Mouse (Mus musculus): ENCODE data around the gene Lrrc4. TPM values are rescaled to one million over a fixed set of nuclear protein-coding genes. Genes with fewer than 3 reads are reported as not detected.
A peak's percentile ranks its signal among the peaks of the same experiment; 100 is the strongest.

Gene Lrrc4
- total RNA-seq, 2 experiments from 2014 or later: not detected

DNA sequence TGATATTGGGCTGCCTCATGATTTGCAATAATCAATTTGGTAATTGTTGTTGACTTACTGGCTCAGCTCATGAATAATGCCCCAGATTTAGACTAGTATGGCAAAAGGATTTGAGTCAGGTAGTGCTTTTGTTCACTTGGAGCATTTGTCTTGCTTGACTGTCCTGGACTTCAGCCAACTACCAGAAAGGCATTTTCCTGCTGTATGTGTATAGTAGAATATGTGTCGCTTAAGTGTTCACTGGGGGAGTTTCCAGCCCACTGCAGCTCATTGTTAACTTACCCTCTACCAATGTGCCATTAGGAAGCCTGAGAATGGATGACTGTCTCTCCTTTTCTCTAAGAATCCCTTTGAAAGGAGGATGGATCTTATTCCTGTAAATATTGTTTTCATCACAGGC is 88.0 kb downstream of the Lrrc4 start:
- ATAC-seq (replicated peaks; ENCODE audit: poor library complexity, severe bottlenecking): no peak

DNA sequence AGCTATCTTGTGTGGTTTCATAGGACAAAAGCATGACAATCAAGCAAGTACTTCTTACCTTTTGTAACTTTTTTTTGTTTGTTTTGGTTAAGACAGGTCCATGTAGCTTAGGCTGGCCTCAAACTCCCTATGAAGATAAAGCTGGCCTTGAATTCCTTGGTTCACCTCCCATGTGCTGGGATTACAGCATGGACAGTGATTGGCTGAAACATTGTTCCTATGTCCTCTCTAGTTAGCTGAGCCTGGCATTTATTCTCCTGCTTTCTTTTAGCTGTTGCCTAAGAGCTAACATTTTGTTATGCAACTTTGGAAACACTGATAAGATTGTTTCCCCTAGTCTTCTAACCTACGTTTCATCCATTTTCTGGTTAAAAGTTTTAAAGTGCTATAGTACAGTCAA is 93.9 kb downstream of the Lrrc4 start:
- ATAC-seq (replicated peaks; ENCODE audit: poor library complexity, severe bottlenecking): no peak

DNA sequence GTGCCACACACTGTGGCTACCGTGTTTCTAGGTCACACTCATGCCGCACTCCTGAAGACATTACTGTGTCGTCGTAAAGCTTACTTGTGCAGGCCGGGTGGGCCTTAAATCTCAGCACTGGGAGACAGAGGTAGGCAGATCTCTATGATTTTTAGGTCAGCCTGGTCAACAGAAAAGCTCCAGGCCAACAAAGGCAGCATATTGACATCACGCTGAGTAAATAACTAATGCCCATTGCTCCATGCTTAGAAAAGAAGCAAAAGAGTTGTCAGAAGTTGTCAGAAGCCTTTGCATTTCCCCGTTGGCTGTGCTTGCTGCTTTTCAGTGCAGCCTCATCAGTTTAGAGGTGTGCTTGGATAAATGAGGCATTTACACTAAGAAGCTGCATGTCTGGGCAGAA is 94.9 kb downstream of the Lrrc4 start:
- no peak for ATAC-seq (replicated peaks; ENCODE audit: poor library complexity, severe bottlenecking)

DNA sequence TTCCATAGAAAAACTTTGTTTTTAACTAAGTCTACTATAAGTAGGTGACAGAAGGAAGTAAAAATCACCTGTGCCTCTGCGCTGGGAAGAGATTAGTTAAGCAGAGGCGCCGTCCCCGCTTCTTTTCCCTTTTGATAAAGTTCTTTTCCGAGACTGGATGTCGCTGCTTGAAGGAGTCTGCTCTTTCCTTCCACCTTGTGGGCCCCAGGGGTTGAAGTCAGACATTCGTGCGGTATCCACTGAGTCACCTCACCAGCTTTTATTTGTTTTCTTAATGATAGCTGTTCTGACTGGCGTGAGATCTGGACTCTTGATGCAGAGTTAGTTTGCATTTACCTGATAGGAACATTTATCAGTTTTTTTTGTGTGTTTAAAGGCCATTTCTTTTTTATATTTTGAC is 96.4 kb downstream of the Lrrc4 start:
- ATAC-seq (replicated peaks; ENCODE audit: poor library complexity, severe bottlenecking): no peak

DNA sequence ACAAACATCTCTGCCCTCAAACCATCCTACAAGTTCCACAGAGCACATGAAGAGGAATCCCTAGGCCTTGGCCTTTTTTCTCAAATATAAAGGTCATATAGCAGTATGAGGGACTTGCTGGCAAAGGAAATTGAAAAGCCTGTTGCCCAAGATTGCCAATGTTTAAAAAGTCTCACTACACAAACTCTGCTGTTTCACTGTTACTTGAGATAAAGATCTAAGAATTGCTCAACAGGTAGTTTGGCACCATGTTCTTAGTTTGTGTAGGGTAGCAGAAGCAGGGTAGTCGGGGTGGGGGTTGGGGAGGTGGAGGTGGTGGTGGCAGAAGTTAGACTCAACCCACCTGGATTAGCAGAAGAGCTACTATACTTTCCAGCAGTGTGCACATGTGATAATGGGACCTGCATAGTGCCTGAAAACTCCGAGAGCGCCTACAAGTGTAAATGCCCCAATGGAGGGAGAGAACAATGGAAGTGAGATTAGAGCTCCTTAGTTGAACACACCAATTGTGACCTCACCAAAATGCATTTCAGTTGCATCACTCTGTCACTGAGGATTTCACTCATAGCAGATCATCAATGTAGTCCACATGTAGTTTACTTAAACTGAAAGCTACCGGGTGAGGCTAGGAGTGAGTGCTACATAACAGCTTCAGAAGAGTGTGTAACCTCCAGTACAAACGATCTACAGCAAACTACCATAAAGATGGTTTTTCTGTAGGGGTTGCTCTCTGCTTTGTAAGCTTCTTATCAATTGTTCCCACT is 97.5 kb downstream of the Lrrc4 start:
- ATAC-seq (replicated peaks; ENCODE audit: poor library complexity, severe bottlenecking): no peak

DNA sequence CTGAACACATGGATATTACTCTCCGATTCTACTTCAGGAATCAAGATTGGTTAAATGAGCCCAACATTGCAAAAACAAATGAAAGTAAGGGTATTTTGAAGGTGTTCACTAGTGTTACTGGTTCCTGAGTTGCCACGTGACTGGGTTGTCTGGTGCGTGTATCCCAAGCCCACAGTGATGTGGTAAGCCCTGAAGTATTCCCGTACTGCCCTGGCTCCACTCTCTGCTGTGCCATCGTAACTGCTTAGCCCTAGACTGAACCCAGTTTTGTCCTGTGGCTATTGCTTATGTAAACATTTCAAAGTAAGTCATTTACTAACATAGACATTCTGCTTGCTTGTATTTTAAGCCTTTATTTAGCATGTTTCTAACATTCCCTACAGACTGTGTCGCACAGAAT is 100.3 kb downstream of the Lrrc4 start:
- ATAC-seq (replicated peaks; ENCODE audit: poor library complexity, severe bottlenecking): no peak

DNA sequence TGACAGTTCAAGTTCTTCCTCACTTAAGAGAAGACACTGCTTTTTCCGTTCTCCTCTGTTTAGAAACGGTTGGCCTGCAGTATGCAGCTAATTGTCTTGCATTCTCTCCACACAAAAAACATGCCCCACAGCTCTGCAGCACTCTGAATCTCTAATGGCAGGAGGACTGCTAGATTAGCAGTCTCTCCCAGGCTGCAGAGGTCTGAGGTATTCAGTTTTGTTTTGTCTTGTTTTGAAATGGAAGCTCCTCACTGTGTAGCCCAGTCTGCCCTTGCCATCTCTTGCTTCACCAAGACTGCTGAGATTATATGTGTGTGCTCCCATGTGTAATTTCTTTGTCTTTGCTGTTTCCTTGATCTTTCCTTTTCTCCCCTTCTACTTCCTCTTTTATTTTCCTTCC is 101.9 kb downstream of the Lrrc4 start:
- peak; percentile 44 for ATAC-seq (replicated peaks; ENCODE audit: poor library complexity, severe bottlenecking)

DNA sequence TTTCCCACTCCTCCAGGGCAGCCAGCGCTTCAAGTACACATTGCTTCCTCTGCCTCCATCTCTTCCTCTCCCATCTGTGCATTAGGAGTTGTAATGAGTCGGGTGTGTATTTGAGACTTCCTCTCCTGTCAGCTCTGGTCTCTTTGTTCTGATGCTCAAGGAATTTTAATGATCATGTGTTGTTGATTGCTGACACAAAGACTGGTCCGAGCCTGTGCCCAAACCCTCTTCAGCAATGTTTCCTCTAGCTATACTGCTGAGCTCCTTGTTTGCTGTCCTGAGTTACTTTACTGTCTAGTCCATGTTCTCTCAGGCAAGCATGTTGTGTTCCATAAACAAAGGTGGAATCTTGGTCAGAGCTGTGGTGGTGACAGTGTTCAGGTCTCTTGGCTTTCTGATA is 102.3 kb downstream of the Lrrc4 start:
- ATAC-seq (replicated peaks; ENCODE audit: poor library complexity, severe bottlenecking): no peak

DNA sequence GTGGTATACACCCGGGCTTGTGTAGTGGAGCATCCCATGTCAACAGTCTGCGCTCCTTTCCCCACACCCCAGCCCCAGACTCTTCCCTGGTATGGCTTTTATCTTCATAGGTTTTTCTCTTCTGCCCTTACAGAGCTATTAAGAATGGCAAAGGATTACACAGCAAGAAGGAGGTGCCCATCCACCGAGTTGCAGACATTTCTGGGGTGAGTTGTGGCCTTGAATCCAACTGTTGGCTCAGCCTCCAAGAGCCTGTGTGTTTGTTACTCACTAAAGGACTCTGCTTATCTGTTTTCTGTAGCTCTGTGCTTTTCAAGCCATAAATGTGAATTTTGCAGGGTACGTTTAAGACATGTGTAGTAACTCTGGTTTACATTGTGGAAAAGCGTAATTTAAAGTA is 106.8 kb downstream of the Lrrc4 start:
- ATAC-seq (replicated peaks; ENCODE audit: poor library complexity, severe bottlenecking): no peak

DNA sequence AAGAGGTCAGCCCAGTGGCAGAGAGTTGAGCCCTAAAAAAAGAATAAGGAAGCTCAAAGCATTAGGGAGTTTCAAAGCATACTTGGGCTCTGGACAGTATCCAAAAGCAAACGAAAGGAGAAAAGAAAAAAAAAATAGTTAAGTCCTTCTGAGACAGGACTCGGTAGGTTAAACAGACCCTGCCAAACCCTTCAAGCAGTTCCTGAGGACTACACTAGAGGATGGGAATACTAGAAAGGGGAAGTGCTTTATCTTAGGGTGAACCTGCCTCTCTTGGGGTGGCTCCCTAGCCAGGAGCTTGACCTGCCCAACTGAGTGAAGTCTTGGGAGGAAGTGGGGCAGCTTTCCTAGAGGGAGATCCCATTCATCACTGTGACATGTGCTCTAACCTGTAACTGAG is 108.5 kb downstream of the Lrrc4 start:
- ATAC-seq (replicated peaks; ENCODE audit: poor library complexity, severe bottlenecking): peak; percentile 87

DNA sequence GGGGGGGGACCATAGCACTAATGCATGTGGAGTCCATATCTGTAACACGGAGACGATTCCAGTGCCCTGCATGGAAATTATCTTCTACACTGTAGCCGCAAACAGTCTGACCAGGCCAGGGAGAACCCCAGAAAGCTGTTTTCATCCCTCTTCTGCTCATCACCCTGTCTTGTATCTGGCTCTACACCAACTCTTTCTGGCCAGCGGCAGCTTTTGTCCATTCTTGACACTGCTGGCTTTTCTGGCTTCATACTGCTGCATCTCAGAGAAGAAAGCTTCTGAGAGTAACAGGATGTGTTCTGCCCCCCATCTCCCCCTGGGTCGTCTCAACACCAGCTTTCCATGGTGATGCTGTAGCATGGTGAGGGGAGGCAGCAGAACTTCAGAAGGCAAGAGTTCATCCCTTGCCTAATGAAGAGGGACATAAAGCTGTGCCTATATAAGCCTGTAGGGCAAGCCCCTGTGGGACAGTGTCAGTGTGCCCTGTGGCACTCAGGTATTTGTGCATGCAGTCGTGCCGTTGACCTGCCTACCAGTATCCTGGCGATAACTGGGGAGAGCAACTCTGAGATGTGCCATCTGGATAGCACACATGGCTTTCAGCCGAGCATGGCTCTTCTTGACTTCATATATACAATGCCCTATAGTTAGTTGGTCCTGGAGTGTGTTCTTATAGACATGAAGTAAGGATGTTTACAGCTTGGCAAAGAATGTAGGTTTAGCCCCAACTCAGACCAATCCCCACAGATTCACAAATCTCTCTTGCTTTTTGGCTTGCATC is 111.0 kb downstream of the Lrrc4 start:
- ATAC-seq (replicated peaks; ENCODE audit: poor library complexity, severe bottlenecking): no peak

DNA sequence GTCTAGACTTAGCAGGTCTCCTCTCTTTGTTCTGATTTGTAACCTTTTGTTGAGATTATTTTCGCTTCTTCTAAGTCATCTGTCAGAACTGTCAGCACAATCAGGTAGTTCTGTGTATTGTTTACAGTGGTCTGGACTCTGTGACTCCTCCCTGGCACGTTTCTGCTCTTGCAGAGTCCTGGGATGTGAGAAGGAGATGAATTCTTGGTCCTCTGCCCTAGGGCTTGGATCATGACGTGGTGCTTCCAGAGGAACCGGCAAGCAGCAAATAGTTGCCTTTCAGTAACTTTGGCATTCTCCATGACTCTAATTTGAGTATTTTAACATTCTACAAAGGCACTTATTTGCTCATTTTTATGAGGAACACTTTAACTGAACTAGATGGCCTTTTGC is 113.7 kb downstream of the Lrrc4 start:
- ATAC-seq (replicated peaks; ENCODE audit: poor library complexity, severe bottlenecking): no peak

DNA sequence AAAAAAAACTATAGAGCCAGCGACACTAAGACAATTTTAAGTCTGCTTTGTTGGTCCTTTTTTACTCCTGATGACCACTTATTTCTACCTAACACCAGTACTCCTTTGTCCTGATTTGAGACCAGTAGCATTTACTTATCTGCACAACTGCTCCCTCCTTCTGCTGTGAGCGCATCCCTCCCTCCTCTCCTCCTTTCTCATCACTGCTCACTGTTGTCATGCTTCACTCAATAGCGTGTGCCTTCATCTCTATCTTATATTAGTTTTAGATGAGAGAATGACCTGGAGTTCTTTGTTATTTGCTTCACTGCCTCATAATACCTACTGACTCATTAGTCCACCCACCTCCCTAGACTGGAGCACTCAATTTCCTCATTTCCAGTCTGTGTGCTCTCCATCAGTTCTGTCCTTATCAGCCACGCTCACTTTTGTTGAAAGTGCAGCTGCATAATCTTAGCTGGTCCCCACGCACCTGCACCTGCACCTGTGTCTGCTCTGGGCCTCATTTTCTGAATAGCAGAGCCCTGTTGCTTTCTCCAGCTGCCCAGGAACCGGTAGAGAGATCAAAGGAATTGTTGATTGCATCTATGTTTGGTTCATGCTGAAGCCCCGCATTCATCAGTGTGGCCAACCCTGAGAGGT is 114.2 kb downstream of the Lrrc4 start:
- ATAC-seq (replicated peaks; ENCODE audit: poor library complexity, severe bottlenecking): no peak

DNA sequence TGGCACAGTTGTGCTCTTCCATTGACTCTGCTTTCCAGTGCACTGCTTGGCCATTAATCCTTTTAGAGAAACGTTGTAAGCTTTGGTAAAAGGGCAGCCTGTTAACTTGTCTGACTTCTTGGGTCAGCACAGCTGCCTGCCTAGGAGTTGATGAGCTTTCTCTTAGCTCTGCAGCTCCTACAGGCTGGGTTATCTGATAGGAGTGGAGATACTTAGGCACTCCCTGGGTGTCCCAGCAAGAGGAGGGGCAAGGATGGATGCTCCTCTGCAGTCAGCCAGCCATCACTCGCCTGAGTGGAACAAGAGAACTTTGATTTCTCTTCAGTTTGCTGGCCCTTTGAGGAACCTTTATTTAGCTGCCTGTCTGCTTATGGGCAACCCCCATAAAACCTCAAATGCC is 121.5 kb downstream of the Lrrc4 start:
- no peak for ATAC-seq (replicated peaks; ENCODE audit: poor library complexity, severe bottlenecking)

DNA sequence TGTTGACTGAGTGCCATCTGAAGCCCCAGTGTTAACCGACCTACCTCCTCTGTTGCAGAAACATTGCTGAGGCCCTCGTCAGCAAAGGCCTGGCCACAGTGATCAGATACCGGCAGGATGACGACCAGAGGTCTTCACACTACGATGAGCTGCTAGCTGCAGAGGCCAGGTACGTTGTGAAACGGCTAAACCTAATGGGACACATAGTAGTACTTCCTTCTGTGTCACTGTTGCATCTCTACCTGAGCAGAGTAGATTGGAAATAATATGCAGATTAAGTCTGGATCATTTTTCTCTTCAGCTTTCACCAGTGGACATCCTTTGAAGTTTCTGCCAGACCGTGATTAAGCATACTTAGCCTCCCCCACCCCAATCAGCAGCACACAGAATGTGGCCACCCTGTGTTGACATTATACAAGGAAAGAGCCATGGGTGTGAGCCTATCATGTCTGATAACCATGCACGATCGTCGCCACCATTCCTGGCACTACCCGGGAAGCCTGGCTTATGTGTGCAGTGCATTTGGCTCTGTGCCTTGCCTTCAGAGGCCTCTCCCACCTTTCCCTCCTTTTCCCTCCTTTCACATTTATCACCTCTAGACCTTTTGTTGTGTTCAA is 124.5 kb downstream of the Lrrc4 start:
- no peak for ATAC-seq (replicated peaks; ENCODE audit: poor library complexity, severe bottlenecking)

DNA sequence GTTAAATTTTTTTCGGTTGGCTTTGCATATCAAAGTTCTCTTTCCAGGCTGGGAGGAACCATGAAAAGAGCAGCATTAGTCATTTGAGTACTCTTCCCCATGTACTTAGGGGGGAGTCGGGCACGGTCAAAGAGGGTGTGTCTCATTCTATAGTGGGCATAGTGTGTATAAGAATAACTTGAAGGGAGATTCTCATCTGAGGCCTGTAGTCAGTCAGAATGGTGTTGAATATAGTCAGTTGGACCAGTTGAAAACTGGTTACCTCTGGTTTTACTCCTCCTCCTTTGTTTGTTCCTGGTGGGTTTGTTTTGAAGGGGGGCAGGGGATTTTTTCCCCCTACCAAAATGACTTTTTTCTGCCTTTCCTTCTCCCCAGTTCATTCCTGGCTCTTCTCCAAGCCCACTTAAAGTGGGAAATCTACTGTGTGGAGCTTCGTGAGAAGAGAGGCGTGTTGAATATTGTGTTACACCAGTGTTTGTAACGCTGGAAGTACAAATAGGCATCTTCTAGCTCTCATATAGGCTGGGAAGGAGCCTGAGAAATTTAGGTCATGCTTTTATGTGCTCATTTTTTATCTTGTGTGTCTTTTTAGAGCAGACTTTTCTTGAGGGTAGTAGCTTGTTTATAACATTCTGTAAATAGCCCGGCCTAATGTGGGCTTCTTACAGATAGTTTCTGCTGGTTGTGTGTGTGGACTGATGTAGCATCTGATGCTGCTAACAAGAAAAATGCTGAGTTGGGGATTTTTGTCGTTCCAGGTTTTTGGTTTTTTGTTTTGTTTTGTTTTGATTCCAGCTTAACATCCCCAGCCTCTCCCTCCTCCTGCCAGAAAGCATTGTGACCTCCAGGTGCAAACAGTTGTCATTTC is 125.2 kb downstream of the Lrrc4 start:
- no peak for ATAC-seq (replicated peaks; ENCODE audit: poor library complexity, severe bottlenecking)

DNA sequence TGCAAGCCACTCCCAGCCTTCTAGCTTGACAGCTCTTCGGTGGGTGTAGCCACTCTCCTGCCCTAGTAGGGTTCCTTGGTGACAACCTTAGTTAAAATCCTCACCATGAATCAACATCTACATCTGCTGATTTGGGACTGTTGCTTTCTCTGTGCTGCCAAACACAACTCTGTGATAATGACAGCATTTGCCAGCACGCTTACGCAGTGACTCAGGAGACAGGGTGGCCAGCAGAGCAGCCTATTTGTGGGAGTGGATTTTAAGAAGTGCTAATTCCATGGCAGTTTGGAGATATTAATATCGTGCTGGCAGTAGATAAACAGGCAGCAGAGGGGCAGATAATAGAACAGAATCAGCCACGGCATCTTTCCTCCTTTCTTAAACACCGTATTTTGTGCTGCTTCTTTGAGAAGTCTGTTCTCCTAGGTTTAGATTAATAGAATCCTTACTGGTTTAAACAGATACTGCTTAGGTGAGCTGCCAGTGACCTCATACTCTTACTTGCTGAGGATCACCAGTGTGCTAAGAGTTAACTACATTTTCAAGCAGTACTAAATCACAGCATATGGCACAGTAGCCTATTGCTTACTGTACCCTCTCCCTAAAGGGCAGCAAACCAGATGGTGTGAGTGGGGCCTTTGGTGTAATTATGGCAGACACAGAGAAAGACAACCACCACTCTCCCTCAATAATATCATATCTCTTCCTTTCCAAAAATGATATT is 126.0 kb downstream of the Lrrc4 start:
- no peak for ATAC-seq (replicated peaks; ENCODE audit: poor library complexity, severe bottlenecking)

DNA sequence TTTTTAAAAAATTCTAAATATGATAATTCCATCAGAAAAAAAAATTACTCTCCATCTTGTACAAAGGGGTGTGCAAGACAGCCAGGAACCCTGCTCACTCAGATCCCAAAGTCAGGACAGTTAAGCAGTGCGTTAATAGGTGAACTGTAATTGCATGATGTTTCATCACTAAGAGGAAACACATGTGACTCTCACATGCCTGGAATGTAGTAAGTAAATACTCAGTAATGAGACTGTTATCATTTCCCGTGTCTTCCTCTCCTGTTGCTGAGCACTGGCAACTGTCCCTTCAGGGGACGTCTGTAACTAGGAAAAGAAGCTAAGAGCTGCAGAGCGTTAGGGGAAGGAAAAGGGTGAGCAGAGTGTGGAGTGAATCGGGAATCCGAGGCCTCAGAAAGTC is 126.9 kb downstream of the Lrrc4 start:
- peak; percentile 46 for ATAC-seq (replicated peaks; ENCODE audit: poor library complexity, severe bottlenecking)

DNA sequence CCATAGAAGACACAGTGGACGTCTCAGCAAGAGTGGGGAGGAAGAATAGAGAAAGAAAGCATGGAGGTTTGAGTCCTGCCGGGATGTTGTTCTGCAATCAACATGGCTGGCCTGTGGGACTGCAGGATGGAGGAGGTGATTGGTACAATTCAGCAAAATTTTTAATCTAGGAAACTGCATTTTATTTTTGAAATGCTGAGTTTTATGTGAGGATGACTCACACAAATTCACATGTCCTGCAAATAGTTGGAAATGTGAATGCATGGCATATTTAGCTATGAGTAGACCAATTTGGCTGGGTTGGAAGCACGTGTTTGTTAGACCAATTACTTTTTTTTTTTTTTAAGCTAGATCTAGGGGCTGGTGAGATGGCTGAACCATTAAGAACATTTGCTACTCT is 134.3 kb downstream of the Lrrc4 start:
- ATAC-seq (replicated peaks; ENCODE audit: poor library complexity, severe bottlenecking): no peak

All from granulocyte monocyte progenitor cell, adult 5-6 weeks (primary cell).